In the genomic region with DNA sequence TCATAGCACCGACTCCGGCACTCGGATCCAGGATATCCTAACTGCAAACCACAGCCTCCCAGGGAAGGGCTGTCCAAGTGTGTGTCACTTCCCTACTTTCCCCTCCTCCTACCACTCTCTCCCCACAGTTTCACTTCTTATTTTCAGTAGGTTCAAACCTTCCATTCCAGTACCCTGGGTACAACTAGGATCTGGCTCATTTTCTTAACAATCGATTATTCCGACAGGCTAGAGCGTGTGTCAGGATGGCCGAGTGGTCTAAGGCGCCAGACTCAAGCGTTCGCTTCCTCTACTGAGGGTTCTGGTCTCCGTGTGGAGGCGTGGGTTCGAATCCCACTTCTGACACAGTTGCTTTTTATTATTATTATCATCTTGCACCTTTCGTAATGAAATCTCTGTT, we compare ENCODE assay signal across 8 mouse cellular contexts. TPM values are rescaled to one million over a fixed set of nuclear protein-coding genes. Genes with fewer than 3 reads are reported as not detected.
DNase-seq lines count a peak whose midpoint lies in the region; ATAC-seq lines count a peak whose summit lies in the region.

No protein-coding gene starts in this region.

- peak overlapping the region; percentile 47 for H3K4me3 ChIP-seq in heart, embryonic 13.5 days
- H3K4me3 ChIP-seq in kidney, embryonic 16.5 days (ENCODE audit: low read length), result peak overlapping the region; percentile 35

- H3K9me3 ChIP-seq in heart, embryonic 13.5 days, result no peaks in the 10 kb centered on the region
- no peaks in the 10 kb centered on the region for H3K9me3 ChIP-seq in kidney, embryonic 16.5 days (ENCODE audit: low read length)

- ATAC-seq in heart, embryonic 13.5 days (ENCODE audit: extremely low read depth, insufficient number of reproducible peaks, low FRiP score, low TSS enrichment), result no peak; the same call in 1 of the 2 replicates
- no peak for ATAC-seq in kidney, embryonic 16.5 days (ENCODE audit: low FRiP score, low TSS enrichment)

- H3K4me1 ChIP-seq in heart, embryonic 13.5 days, result peaks cover 19% of the 10 kb centered on the region
- H3K4me1 ChIP-seq in kidney, embryonic 16.5 days (ENCODE audit: insufficient read depth, low read length), result peaks cover 13% of the 10 kb centered on the region; the same call in 1 of the 2 replicates

- peak overlapping the region; percentile 40; the same call in 1 of the 2 replicates for H3K27ac ChIP-seq in heart, embryonic 13.5 days (replicated peaks)
- H3K27ac ChIP-seq in kidney, embryonic 16.5 days (ENCODE audit: low read length), result no peak overlapping the region

- DNase-seq in cerebellum, postnatal 10 days, result peak; percentile 35 to 45
- no peak for DNase-seq in cerebellum, adult 18-20 months
- DNase-seq in A20 (ENCODE audit: low read depth, low spot score), result peak; percentile 66
- DNase-seq in c-Kit-positive CD71-positive TER-119-positive erythroid progenitor cells, embryonic 14.5 days (ENCODE audit: low spot score), result peak; percentile 82
- peak; percentile 30 for DNase-seq in lung, postnatal 10 days
- peak; percentile 51 for DNase-seq in splenic B cell, adult 2 months (ENCODE audit: low read depth, low spot score)

- WGBS in heart, embryonic 13.5 days, result 5% methylated on average over 14 of the region's 14 CpGs
- WGBS in kidney, embryonic 16.5 days, result 5% methylated on average over 14 of the region's 14 CpGs

- H3K4me2 ChIP-seq in heart, embryonic 13.5 days, result peak overlapping the region; percentile 64
- H3K4me2 ChIP-seq in kidney, embryonic 16.5 days (replicated peaks; ENCODE audit: low read depth, low read length), result peak overlapping the region; percentile 39

- H3K36me3 ChIP-seq in heart, embryonic 13.5 days, result no peaks in the 10 kb centered on the region
- no peaks in the 10 kb centered on the region for H3K36me3 ChIP-seq in kidney, embryonic 16.5 days (ENCODE audit: insufficient read depth, low read length)
- H3K36me3 ChIP-seq in splenic B cell, adult 2 months (ENCODE audit: control insufficient read depth, insufficient read depth, low read length, poor library complexity, severe bottlenecking), result no peaks in the 10 kb centered on the region

- H3K27me3 ChIP-seq in heart, embryonic 13.5 days (replicated peaks), result peaks cover 5% of the 10 kb centered on the region; the same call in 1 of the 2 replicates
- peaks cover 13% of the 10 kb centered on the region; the same call in 1 of the 2 replicates for H3K27me3 ChIP-seq in kidney, embryonic 16.5 days (ENCODE audit: insufficient read depth, low read length)
- H3K27me3 ChIP-seq in splenic B cell, adult 2 months (ENCODE audit: control insufficient read depth, insufficient read depth, low read length, poor library complexity, severe bottlenecking), result peaks cover 2% of the 10 kb centered on the region; the same call in 1 of the 2 replicates

- peak overlapping the region; percentile 67 for H3K9ac ChIP-seq in heart, embryonic 13.5 days
- H3K9ac ChIP-seq in kidney, embryonic 16.5 days (replicated peaks; ENCODE audit: low read length), result no peak overlapping the region

RNA-seq across cellular contexts. Expression of a gene that starts 30.3 kb away (rescaled TPM):
- 5.2 and 6.3 TPM in 2 replicates for polyA plus RNA-seq in heart, embryonic 13.5 days (2015; fragmentation: Nextera tagmentation; extraction: Ambion mirVana)
- polyA plus RNA-seq in kidney, embryonic 16.5 days (2015; fragmentation: Nextera tagmentation; extraction: Ambion mirVana), result 11.6 and 13.7 TPM in 2 replicates

Comparison
In these comparisons a context has a peak if more than half of its experiments do, and no peak if none do; other contexts are left out.
1. DNase-seq: peak in cerebellum, postnatal 10 days (2 of 2), A20 (single experiment), c-Kit-positive CD71-positive TER-119-positive erythroid progenitor cells, embryonic 14.5 days (single experiment), lung, postnatal 10 days (single experiment) and splenic B cell, adult 2 months (single experiment); none in cerebellum, adult 18-20 months (0 of 2).